Mouse (Mus musculus): ENCODE data around the gene Nipsnap1.
A peak's percentile ranks its signal among the peaks of the same experiment; 100 is the strongest.

Nipsnap1 gene

GRCm38 (mm10) chr11:4865645-4866251 is 8.0 kb upstream of the Nipsnap1 start:
- DNase-seq (ENCODE audit: low spot score), result peak; percentile 67

- DNase-seq (ENCODE audit: low spot score), result no peak
Observed at GRCm38 (mm10) chr11:4874551-4874950, 800 bp downstream of the Nipsnap1 start.

GRCm38 (mm10) chr11:4881087-4881486 is 7.3 kb downstream of the Nipsnap1 start:
- DNase-seq (ENCODE audit: low spot score), result no peak

GRCm38 (mm10) chr11:4882892-4883627 is 9.3 kb downstream of the Nipsnap1 start:
- DNase-seq (ENCODE audit: low spot score), result no peak

GRCm38 (mm10) chr11:4885385-4885903 is 11.7 kb downstream of the Nipsnap1 start:
- DNase-seq (ENCODE audit: low spot score), result peak; percentile 45

GRCm38 (mm10) chr11:4886987-4887386 is 13.2 kb downstream of the Nipsnap1 start:
- no peak for DNase-seq (ENCODE audit: low spot score)

GRCm38 (mm10) chr11:4894848-4895816 is 21.4 kb downstream of the Nipsnap1 start, which contains the start of gene Thoc5:
Gene Thoc5, plus strand, starts transcription at chr11:4895320.
- peak; percentile 80 for DNase-seq (ENCODE audit: low spot score)

- DNase-seq (ENCODE audit: low spot score), result no peak
Observed at GRCm38 (mm10) chr11:4900437-4900836, 26.7 kb downstream of the Nipsnap1 start.

- DNase-seq (ENCODE audit: low spot score), result no peak
Observed at GRCm38 (mm10) chr11:4901956-4902355, 28.2 kb downstream of the Nipsnap1 start.

GRCm38 (mm10) chr11:4906231-4906630 is 32.5 kb downstream of the Nipsnap1 start:
- no peak for DNase-seq (ENCODE audit: low spot score)

- peak; percentile 39 for DNase-seq (ENCODE audit: low spot score)
Observed at GRCm38 (mm10) chr11:4916068-4916467, 42.3 kb downstream of the Nipsnap1 start.

GRCm38 (mm10) chr11:4921281-4921680 is 47.5 kb downstream of the Nipsnap1 start:
- no peak for DNase-seq (ENCODE audit: low spot score)

GRCm38 (mm10) chr11:4921751-4922150 is 48.0 kb downstream of the Nipsnap1 start:
- DNase-seq (ENCODE audit: low spot score), result no peak

GRCm38 (mm10) chr11:4927224-4927623 is 53.5 kb downstream of the Nipsnap1 start:
- DNase-seq (ENCODE audit: low spot score), result no peak

GRCm38 (mm10) chr11:4931009-4931601 is 57.4 kb downstream of the Nipsnap1 start:
- no peak for DNase-seq (ENCODE audit: low spot score)

- no peak for DNase-seq (ENCODE audit: low spot score)
Observed at GRCm38 (mm10) chr11:4936243-4936642, 62.5 kb downstream of the Nipsnap1 start.
